Mouse (Mus musculus) C2C12 (cell line): Measurements from ENCODE around the gene Gdf9.

Experiments
- CEBPB ChIP-seq: IDR thresholded peaks from one replicate; pipeline ENCODE4 v1.6.1; 2011; ENCODE audit warnings: low read depth, mild to moderate bottlenecking, control low read depth, moderate library complexity
- CTCF ChIP-seq: IDR thresholded peaks from one replicate; pipeline ENCODE4 v1.5.1; 2011; ENCODE audit not compliant: control insufficient read depth, insufficient read depth, insufficient read length
- MAX ChIP-seq: IDR thresholded peaks from one replicate; pipeline ENCODE4 v1.6.1; 2011; ENCODE audit warnings: mild to moderate bottlenecking, control low read depth
- MYOD1 ChIP-seq: IDR thresholded peaks from one replicate; pipeline ENCODE4 v1.6.1; 2011; ENCODE audit warnings: low read depth; ENCODE audit not compliant: control insufficient read depth, insufficient read length
- MYOG ChIP-seq: IDR thresholded peaks from one replicate; pipeline ENCODE4 v1.6.1; 2011; ENCODE audit not compliant: control insufficient read depth, insufficient read length; ENCODE audit errors: extremely low read depth
- USF1 ChIP-seq: IDR thresholded peaks from one replicate; pipeline ENCODE4 v1.6.1; 2011; ENCODE audit warnings: low read depth, mild to moderate bottlenecking, control low read depth, moderate library complexity

DNA sequence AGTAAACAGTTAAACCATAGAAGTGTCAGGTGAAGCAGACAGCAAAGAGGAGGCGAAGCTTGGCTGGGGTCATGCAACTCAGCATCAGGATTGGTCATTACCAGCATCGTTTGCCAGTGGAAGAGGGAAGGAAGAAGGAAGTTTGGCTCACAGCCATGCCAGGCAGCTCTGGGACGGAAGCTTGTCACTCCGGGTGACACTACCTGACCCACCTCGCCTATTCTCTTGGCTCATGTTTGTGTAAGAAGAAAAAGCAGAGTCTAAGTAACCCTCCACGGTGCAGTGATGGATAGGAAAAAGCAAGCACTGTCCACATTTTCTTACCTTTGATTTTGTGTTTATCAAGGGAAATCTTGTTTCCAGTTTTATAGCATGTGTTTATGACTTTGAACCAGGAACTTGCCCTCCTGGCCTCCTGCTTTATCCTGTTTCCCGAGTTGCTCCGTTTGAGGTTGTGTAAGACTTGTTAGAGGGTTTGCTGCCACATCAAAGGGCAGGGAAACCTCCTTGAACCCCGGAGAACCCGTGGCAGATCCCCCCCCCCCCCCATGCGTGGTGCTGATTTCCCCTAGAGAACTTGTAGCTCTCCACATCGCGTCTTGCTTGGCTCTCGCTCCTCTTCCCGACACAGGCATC is 19.4 kb downstream of the Gdf9 start:
- TF ChIP-seq CTCF, result no peak
- TF ChIP-seq MYOG, result no peak
- TF ChIP-seq MYOD1, result no peak
- TF ChIP-seq CEBPB, result no peak
- TF ChIP-seq USF1, result no peak
- TF ChIP-seq MAX, result no peak
